Mouse (Mus musculus) brain, embryonic 14.5 days (tissue): ENCODE data around the gene Tmem258.

Experiments used
- CTCF ChIP-seq: fragments of 200-500 bp; IDR thresholded peaks from 2 replicates; pipeline ENCODE4 v1.5.1; 2012; ENCODE audit warnings: inconsistent platforms, mild to moderate bottlenecking, moderate library complexity, borderline replicate concordance; ENCODE audit not compliant: insufficient read depth, insufficient read length; ENCODE audit errors: extremely low read depth
- POLR2A ChIP-seq: fragments of 200-500 bp; IDR thresholded peaks from 2 replicates; pipeline ENCODE4 v1.6.1; 2012; ENCODE audit warnings: mild to moderate bottlenecking, inconsistent platforms, borderline replicate concordance; ENCODE audit not compliant: poor library complexity, insufficient read depth, insufficient read length, severe bottlenecking; ENCODE audit errors: extremely low read depth

DNA sequence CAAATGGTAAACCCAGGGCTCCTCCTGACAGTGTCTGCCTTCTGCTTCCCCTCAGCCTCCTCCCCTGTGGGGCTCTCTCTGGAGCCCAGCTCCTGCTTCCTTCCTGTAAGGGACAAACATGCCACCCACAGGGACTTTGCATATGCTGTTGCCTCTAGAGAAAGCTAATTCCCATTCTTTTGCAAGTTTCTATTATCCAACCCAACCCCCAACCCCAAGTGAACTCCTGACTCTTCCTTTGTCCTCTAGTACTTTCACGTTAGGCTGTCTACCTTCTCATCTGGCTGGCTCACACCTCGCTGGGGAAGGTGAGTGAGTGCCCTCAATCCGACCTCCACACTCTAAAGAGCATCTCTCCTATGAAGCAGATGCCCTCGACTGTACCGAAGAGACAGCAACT, 28.1 kb downstream of the Tmem258 start:
- no peak for TF ChIP-seq CTCF
- no peak for TF ChIP-seq POLR2A
